Mouse (Mus musculus) left cerebral cortex, postnatal 4 days (tissue): ENCODE results near the gene Lama4. TPM values are rescaled to one million over a fixed set of nuclear protein-coding genes. Genes with fewer than 3 reads are reported as not detected.

ENCODE experiments used
- DNase-seq: peaks from one replicate; pipeline ENCODE4 v3.0.0-alpha.2; 2022
- intact Hi-C: fragments of 180-260 bp; cut with DNase I; formaldehyde crosslinking; loops from one replicate; pipeline ENCODE4 v1.15.1; 2025
- total RNA-seq, 2 experiments: library from RNA; stranded (reverse); gene quantifications; 2 replicates each; pipeline ENCODE4 v1.2.3; 2021

The Lama4 gene
- total RNA-seq, 2 experiments from 2014 or later = 26.7 to 32.8 TPM

DNA sequence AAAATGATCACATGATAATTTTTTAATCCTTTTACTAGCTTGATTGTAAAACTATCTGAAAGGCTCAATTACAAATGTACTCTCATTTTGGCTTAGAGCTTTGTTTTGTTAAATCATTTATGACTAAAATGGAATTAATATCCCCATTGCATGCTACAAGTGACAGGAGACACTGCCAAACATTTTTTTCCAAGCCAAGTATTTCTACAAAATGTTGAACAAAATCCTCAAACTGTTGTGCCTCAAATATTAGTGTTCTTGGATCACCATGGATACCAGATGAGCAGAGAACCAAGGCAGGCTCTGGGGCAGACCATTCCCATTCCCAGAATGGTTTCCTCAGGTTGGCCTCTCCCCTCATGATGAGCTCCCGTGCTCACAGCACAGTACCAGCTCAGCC lies 79.8 kb downstream of the Lama4 start:
- DNase-seq = no peak
- intact Hi-C loops = no loop called here

- intact Hi-C loops = no loop called here
Measured at GRCm38 (mm10) chr10:39047775-39048174, 82.5 kb downstream of the Lama4 start.

GRCm38 (mm10) chr10:39049581-39050294 lies 84.4 kb downstream of the Lama4 start:
- intact Hi-C loops = no loop called here
- no peak for DNase-seq

More at GRCm38 (mm10) chr10:39047775-39048174, 82.5 kb downstream of the Lama4 start:
- DNase-seq = peak; percentile 23

DNA sequence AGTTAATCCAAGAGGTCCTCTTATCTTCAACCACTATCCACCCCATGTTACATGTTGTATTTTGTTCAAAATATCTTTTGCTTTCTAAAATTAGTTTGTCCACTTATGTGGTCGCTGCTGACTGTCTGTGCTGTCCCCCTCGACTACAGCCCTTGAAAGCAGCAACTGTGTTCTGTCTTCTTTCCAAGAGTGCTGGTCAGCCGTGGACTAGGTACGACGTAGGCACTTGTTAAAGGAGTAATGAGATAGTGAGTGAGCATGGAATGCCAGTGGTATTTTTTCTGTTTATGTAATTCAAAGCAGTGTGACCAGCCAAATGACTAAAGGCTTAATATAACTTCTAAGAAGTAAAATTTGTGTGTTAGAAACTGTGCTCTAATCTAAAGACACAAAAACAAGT lies 90.7 kb downstream of the Lama4 start:
- no peak for DNase-seq
- intact Hi-C loops = no loop called here

- intact Hi-C loops = no loop called here
- peak; percentile 44 for DNase-seq
Measured at GRCm38 (mm10) chr10:39064732-39065131, 99.4 kb downstream of the Lama4 start.

DNA sequence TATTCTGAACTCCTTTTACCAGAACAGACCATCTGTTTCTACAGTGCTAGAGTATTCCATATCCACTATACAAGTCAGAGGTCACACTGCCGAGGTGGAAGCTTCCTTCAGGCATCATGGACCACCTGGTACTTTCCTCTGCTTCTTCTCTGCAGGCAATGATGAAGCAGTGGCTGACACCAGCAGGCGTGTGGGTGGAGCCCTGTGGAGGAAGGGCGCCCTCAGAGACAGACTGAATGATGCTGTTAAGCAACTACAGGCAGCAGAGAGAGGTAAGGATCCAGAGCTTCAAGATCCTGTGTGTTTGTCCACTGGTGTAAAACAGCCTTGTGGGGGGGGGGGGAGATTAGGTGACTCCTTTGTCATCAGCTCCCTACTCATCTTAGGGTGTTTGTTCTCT lies 100.1 kb downstream of the Lama4 start:
- DNase-seq = no peak
- intact Hi-C loops = no loop called here

DNA sequence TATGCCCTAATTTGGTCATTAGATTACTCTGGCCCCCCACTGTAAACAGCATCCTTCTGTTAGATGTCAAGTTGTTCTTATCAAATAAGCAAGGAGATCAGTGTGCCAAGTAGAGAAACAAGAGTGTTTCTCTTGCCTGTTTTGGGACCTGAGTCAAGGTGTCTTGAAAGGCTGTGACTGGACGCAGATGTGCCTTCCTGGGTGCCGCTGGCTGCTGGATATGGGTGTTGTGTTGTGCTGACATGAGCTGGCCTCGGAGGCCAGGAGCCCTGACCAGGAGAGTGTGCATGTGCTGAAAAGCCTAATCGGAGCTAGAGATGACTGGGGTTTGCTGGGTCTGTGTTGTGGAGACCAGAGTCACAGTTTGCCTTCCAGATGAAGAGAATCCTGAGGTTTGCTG lies 100.7 kb downstream of the Lama4 start:
- intact Hi-C loops = no loop called here

DNA sequence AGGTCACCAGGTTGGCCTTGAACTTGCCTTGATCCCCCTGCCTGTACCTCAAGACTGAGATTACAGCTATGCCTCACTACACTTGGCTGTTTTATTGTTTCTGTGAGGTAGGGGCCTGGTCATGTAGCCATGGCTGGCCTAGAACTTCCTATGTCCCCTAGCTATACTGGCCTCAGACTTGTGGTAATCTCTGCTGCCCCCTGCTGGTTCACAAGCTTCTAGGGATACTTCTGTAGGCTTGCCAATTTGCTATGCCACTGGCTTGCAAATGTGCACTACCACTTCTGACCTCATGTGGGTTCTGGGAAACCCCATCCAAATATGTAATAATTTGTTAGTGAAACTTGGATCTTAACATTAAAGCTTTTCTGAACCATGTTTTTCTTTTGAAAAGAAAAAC lies 101.6 kb downstream of the Lama4 start:
- peak; percentile 63 for DNase-seq
- intact Hi-C loops = no loop called here

More for the DNA sequence above, 100.7 kb downstream of the Lama4 start:
- DNase-seq = no peak

DNA sequence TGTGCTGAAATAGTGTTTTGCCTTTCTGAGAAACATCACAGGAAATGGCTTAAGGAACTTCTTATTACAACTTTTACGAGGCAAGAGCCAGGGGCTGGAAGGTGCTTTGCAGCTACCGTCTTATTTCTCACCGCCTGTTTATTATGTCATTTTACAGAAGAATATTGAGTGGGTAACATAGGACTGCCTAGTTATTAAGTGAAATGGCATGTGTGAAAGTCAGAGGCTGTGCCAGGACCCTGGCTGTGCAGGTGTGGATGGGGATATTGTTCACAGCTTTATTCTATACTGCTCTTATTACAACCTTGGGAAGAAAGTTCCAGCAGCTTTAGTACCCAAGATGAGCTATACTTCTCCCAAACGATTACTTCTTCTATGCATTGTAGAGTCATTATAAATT lies 106.7 kb downstream of the Lama4 start:
- intact Hi-C loops = no loop called here
- DNase-seq = no peak

- DNase-seq = peak; percentile 49
- intact Hi-C loops = no loop called here
Measured at GRCm38 (mm10) chr10:39096981-39097380, 131.7 kb downstream of the Lama4 start.

DNA sequence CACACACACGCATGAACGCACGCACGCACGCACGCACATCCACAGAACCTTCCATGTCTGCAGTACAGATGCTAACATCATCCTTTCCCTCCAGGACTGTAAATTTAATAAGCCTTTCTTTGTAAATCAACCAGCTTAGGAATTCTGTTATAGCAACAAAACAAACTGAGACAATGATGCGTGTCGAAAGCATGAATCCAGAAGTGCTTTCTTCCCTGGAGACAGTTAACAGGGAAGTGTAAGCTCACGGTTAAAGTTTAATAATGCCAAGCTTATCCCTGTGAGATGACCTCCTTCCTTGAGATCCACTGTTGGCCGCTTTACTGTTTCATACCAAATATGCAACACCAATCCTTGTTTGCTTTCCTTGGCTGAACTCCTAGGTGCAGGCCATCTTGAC lies 133.4 kb downstream of the Lama4 start:
- intact Hi-C loops = no loop called here

DNA sequence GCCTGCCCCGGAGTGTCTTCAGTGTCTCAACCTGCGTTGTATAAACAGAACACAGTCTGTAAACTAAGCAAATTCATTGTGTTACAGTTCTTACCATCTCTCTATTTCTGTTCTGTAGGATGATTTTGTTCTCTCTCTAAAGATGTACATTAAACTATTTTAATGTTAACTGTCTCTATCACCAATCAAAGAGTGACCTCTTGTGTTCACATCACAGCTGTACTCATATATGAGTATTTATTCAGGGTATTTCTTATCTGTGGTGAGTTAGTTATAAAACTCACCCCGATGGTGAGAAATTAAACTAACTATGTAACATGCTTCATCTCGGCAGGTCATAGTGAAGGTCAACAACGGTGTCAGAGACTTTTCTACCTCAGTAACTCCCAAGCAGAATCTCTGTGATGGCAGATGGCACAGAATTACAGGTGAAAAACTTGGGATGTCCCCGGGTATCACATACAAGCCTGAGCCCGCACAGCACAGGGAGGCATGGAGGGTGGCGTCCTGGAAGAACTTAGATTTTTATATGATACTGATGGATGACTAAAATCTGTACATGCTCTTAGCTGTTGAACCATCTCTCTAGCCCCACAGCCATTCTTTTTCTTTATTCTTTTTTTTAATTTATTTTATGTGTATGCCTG lies 139.6 kb downstream of the Lama4 start:
- intact Hi-C loops = no loop called here
- no peak for DNase-seq

More for the DNA sequence above, 133.4 kb downstream of the Lama4 start:
- DNase-seq = no peak

GRCm38 (mm10) chr10:39106413-39106812 lies 141.1 kb downstream of the Lama4 start:
- intact Hi-C loops = no loop called here
- no peak for DNase-seq

DNA sequence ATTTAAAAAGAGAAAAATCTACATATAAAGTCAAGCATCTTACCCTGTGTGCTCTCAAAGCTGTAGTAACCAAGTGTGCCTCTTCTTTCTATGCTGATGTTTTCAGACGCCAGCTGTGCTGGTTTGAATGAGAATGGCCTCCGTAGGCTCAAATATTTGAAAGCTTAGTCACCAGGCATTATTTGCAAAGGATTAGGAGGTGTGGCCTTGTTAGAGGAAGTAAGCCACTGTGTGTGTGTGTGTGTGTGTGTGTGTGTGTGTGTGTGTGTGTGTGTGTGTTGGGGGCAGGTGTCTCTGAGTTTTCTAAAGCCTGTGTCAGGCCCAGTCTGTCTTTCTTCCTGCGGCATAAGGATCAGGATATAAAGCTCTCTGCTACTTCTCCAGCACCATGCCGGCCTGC lies 141.6 kb downstream of the Lama4 start:
- no peak for DNase-seq
- intact Hi-C loops = no loop called here

- intact Hi-C loops = no loop called here
- no peak for DNase-seq
Measured at GRCm38 (mm10) chr10:39108837-39109488, 143.6 kb downstream of the Lama4 start.

DNA sequence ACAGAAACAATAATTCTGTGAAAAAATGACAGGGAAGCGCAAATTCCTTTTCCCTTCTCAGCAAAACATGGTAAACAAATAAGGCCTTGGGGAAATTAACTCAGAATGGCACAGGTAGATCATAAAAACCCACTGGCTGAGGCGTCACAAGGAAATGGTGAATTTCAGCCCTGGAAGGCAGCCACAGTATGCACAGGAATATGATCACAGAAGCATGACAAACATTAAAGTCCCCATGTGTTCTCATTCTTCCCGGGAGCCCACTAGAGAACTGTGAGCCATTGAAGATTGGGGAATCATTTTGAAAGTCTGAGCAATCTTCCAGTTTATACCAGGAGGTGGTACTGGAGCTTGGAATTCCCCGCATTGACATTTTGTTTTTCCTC lies 144.2 kb downstream of the Lama4 start:
- no peak for DNase-seq
- intact Hi-C loops = no loop called here

GRCm38 (mm10) chr10:39121412-39121811 lies 156.1 kb downstream of the Lama4 start:
- no peak for DNase-seq
- intact Hi-C loops = no loop called here

- intact Hi-C loops = no loop called here
- peak; percentile 91 for DNase-seq
Measured at GRCm38 (mm10) chr10:39133462-39134310, 168.4 kb downstream of the Lama4 start, which contains the start of the genes Fam229b and Tube1. Gene Fam229b (minus strand): TSS chr10:39133914. Gene Tube1 (plus strand): TSS chr10:39133976.

DNA sequence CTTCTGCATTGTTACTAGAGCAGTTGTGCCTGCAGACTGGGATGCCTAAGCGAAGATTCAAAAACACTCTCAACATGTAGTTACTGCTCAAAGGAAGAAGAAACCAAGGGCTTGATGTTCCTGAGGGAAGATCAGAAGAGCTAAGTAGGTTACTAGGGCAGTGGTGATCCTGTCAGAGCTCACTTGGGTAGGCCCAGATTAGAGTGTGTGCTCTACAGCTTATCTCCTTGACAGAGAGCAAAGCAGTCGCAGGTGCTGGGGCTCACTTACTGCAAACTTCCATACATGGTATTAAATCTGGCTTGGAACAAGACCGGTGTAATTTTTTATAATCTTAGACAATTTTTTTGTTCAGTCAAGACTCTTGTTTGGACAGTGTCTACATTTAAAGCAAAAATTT lies 172.5 kb downstream of the Lama4 start:
- intact Hi-C loops = no loop called here
- no peak for DNase-seq

- DNase-seq = no peak
- intact Hi-C loops = no loop called here
Measured at GRCm38 (mm10) chr10:39138761-39139160, 173.4 kb downstream of the Lama4 start.

DNA sequence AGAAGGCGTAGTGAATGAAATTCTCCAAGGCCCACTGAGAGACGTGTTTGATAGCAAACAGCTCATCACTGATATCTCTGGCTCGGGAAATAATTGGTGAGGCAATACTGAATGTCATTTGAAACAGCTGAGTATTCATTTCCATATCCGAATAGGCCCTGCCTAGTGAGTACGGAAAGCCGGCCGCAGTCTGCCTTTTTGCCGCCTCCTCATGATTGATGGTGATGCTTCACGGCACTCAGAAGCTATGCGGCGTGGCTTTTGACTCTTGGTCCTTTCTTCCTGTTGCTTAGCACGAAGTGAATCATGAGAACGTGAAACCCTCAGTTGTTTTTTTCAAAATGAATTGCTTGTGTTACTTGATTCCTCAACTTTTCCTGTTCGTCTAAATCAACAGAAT lies 175.5 kb downstream of the Lama4 start:
- intact Hi-C loops = no loop called here

More for the DNA sequence above, 175.5 kb downstream of the Lama4 start:
- DNase-seq = no peak
